Mouse (Mus musculus): ENCODE results near the gene Gm10644.
"Not testable (repeated sequence)": the region's sequence is repeated elsewhere in the genome, so short reads cannot be mapped to it uniquely, and the experiment has no call there.

The Gm10644 gene

GRCm38 (mm10) chr8:83955106-83955957, at the start of gene Gm10644, which contains the start of gene Asf1b:
Gene Gm10644 (minus strand): TSS chr8:83955205.
Gene Asf1b (plus strand): TSS chr8:83955507.
- peak; percentile 95 to 98 for DNase-seq (ENCODE audit: low spot score in 2 of 2)

DNA sequence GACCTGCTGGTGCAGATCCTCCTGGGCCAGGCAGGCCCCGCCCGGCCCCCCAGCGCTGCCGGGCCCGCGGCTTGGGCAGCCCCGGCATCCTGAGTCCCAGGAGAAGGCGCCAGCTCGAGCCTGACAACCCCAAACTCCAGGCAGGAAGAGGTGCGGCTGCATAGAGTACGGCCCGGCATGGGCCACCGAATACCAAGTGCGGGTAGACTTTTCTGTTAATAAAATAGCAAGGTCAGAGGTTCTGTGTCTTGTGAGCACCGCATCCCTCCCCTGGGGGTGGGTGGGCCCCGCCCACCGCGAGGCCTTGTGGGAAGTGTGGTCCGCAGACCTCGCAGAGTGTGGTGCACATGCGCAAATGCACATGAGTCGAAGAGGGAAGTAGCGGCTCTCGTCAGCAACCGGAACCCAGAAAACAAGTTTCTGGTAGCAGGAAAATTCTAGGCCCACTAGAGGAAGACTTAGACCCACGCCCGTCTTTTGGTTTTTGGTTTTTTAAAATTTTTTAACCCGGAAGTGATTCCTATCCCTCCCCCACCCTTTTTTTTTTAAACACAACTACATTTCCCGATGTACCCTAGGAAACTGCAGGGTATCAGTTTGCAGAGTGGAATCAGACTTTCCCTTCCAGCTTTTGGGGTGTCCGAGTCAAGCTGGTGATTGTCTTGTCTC, 49.7 kb upstream of the Gm10644 start:
- DNase-seq (ENCODE audit: low spot score in 2 of 2), result peak; percentile 87 to 94

GRCm38 (mm10) chr8:84003612-84004246, 48.7 kb upstream of the Gm10644 start:
- no peak for DNase-seq (ENCODE audit: low spot score in 2 of 2)

GRCm38 (mm10) chr8:84002957-84003611, 48.1 kb upstream of the Gm10644 start:
- DNase-seq (ENCODE audit: low spot score in 2 of 2), result no peak

DNA sequence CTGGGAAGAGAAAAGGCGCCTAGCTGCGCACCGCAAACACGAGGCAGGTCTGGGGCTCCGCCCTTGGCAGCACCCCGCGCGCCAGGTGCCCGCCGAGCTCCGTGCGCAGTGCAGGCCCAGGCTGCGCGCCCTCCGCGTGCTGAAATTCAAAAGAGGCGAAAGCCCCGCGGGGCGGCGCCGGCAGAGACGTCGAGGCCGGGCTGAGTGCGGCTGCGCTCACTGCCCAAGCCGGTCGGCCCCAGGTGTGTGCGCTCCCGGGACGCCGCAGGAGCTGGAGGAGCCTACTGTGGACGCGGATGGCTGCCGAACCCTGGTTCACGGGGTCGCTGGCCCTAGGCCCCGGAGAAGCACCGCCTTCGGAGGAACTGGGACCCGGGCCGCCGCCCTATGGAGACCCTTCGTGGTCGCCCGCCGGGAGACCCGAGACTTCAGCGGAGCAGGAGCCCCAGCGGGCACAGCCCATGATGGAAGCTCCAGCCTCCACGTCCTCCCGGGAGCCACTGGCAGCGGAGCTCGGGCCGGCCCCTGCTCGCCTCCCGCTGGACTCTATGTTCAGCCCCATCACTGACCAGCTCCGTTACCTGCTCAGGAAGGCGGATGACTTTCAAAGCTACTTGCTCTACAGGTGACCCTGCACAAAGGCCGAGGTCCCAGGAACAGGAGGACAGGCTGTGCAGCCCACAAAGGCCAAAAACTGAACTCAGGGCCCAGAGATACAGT, 46.4 kb upstream of the Gm10644 start, which contains the start of gene 1700067K01Rik:
TSS of gene 1700067K01Rik (plus strand) at position 222 of the 720 bp plus-strand sequence.
- DNase-seq (ENCODE audit: low spot score in 2 of 2), result no peak

DNA sequence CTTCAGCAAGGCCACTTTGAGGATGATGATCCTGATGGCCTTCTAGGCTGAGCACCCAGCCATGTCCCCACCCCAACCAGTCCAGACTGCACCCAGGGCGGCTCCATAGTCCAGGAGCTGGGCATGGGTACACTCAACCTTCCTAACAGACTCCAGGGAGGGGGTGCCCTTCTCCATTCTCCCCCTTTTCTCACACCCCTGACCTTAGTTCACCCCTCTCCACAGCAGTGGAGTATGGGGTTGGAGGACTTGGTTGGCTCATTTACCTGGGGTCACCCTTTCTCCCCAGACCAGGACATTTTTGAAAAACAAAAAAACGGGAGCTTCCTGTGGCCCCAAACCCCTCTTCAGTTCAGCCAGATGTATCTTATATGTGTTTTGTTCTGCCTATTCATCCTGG, 44.8 kb upstream of the Gm10644 start:
- no peak for DNase-seq (ENCODE audit: low spot score in 2 of 2)

- no peak for DNase-seq (ENCODE audit: low spot score in 2 of 2)
Observed at GRCm38 (mm10) chr8:83999057-83999705, 44.2 kb upstream of the Gm10644 start.

- no peak for DNase-seq (ENCODE audit: low spot score in 2 of 2)
Observed at GRCm38 (mm10) chr8:83998231-83999056, 43.4 kb upstream of the Gm10644 start.

DNA sequence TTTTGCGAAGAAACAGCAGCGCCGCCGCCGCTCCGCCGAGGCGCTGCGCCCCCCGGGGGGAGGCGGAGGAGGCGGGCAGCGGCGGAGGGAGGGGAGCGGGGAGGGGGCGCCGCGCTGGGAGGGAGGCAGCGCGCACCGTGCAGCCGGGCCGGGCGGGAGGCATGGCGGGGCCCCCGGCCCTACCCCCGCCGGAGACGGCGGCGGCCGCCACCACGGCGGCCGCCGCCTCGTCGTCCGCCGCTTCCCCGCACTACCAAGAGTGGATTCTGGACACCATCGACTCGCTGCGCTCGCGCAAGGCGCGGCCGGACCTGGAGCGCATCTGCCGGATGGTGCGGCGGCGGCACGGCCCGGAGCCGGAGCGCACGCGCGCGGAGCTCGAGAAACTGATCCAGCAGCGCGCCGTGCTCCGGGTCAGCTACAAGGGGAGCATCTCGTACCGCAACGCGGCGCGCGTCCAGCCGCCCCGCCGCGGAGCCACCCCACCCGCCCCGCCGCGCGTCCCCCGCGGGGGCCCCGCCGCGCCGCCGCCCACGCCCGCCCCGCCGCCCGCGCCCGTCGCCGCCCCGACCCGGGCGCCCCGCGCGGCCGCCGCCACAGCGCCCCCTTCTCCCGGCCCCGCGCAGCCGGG, 42.6 kb upstream of the Gm10644 start, which contains the start of gene Samd1:
TSS of gene Samd1 (plus strand) at position 162 of the 631 bp plus-strand sequence.
- no peak for DNase-seq (ENCODE audit: low spot score in 2 of 2)

DNA sequence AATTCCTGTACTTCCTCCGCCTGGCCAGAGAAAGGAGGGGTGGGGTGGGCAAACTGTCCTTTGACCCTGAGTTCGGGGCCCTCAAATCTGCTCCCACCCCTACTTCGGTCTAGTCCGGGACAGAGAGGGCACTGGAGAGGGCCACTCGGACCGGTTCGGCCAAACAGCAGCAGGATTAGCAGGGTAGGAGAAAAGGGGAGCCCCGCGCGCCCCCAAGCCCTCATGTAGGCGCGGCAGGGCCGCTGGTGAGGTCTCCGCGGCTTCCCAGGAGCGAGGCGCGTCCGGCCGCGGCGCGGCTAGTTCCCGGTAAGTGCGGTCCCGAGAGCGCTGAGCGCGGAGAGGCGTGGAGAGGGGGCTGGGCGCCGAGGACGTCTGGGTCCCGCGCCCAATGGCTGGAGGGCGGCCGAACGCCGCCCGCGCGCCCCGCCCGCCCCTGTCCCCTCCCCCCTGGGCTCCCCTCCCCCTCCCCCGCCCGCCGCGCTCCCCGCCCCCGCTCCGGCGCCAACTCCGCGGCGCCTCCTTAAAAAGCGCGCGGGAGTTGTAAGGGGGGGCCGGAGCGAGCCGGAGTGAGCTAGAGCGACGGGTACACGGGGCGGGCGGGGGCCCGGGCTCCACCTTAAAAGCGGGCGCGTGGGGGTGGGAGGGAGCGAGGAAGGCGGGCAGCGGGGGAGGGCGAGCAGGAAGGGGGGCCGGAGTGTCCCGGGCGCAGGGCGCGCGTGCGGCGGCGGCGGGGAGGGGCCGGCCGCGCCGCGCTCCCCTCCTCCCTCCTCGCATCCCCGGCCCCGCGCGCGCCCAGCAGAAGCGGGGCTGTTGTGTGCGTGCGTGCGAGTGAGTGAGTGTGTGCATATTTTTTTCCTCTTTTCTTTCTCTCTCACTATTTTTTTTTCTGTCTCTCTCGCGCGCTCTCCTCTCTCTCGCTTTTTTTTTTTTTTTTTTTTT, 41.8 kb upstream of the Gm10644 start:
- DNase-seq (ENCODE audit: low spot score in 2 of 2), result peak; percentile 84 to 87

GRCm38 (mm10) chr8:83995973-83996372, 41.0 kb upstream of the Gm10644 start:
- no peak for DNase-seq (ENCODE audit: low spot score in 2 of 2)

DNA sequence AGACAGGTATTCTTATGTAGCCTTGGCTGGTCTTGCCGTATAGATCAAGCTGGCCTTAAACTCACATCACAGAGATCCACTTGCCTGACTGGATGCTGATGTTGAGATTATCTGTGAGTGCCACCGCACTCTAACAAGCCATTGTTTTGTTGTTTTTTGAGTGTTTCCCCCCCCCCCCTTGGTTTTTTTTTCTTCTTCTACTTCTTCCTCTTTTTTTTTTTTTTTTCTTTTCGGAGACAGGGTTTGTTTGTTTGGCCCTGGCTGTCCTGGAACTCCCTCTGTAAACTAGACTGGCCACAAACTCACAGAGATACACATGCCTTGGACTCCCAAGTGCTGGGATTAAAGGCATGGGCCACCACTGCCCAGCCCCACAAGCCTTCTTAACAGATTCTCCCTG, 39.0 kb upstream of the Gm10644 start:
- DNase-seq (ENCODE audit: low spot score in 2 of 2), result no peak

GRCm38 (mm10) chr8:83992488-83992887, 37.5 kb upstream of the Gm10644 start:
- DNase-seq (ENCODE audit: low spot score in 2 of 2), result no peak

DNA sequence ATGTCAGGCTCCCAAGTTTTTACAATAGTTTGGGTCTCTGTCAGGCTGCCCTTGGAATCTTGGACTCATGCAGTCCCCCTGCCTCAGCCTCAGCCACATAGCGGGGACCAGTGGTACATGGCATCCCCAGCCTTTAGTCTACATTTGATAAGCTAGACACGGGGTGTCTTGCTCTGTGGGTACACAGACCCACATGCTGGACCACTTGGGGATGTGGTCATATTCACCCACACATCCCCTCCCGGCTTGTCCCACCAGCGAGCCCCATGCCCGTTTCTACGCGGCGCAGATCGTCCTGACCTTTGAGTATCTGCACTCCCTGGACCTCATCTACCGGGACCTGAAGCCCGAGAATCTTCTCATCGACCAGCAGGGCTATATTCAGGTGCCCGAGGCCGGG, 35.2 kb upstream of the Gm10644 start:
- DNase-seq (ENCODE audit: low spot score in 2 of 2), result no peak

- DNase-seq (ENCODE audit: low spot score in 2 of 2), result no peak
Observed at GRCm38 (mm10) chr8:83989243-83989642, 34.2 kb upstream of the Gm10644 start.

DNA sequence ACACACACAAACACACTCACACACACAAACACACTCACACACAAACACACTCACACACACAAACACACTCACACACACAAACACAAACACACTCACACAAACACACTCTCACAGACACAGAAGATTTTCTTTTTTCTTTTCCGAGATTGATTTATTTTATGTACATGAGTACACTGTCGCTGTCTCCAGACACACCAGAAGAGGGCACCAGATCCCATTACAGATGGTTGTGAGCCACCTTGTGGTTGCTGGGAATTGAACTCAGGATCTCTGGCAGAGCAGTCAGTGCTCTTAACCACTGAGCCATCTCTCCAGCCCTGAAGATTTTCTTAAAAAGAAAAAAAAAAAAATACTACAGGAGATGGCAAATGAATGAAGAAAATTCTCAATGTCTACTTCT, 28.2 kb upstream of the Gm10644 start:
- DNase-seq (ENCODE audit: low spot score in 2 of 2), result not testable (repeated sequence)

GRCm38 (mm10) chr8:83982449-83982848, 27.4 kb upstream of the Gm10644 start:
- DNase-seq (ENCODE audit: low spot score in 2 of 2), result no peak

DNA sequence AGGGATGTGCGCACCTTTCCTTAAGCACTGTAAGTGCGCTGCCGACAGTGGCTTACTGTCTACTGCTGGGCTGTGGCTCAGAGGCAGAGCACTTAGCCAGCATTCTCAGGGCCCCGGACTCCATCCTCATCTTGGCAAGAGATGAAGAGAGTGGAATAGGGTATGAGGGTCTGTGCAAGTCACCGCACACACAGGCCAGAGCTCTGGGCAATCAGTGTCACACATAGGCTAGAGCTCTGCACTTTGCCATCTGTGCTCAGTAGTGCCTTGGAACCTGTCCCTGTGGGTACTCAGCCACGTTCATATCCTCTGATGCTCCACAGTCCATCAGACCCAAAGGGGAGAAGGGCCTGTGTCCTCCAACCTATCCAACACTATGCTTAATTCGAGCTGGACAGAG, 26.5 kb upstream of the Gm10644 start:
- DNase-seq (ENCODE audit: low spot score in 2 of 2), result no peak
